Mouse (Mus musculus) stomach, embryonic 16.5 days (tissue): ENCODE data around the gene Slc9a1. TPM values are rescaled to one million over a fixed set of nuclear protein-coding genes. Genes with fewer than 3 reads are reported as not detected.
A peak's percentile ranks its signal among the peaks of the same experiment; 100 is the strongest.

Source experiments
- ATAC-seq: fragments of 200-750 bp; cut with Nextera tagmentation; 2 replicates; pipeline ENCODE4 v1.8.0; 2017; ENCODE audit warnings: moderate number of reproducible peaks, moderate TSS enrichment; ENCODE audit not compliant: insufficient read depth, low FRiP score
- H3K27ac ChIP-seq: fragments of 300-500 bp; sonication (generic); 2 replicates; pipeline ENCODE4 v1.5.1; 2014; ENCODE audit warnings: low read length
- H3K27me3 ChIP-seq: fragments of 300-500 bp; sonication (generic); 2 replicates; pipeline ENCODE4 v1.6.1; 2014; ENCODE audit warnings: low read length, control low read depth, mixed read lengths; ENCODE audit not compliant: control insufficient read depth, insufficient read depth
- H3K36me3 ChIP-seq: fragments of 300-500 bp; sonication (generic); 2 replicates; pipeline ENCODE4 v1.6.1; 2014; ENCODE audit warnings: low read length; ENCODE audit not compliant: control insufficient read depth, insufficient read depth
- H3K4me1 ChIP-seq: fragments of 300-500 bp; sonication (generic); 2 replicates; pipeline ENCODE4 v1.6.1; 2014; ENCODE audit warnings: low read length, control low read depth, mixed read lengths; ENCODE audit not compliant: control insufficient read depth, insufficient read depth
- H3K4me2 ChIP-seq: fragments of 300-500 bp; sonication (generic); 2 replicates; pipeline ENCODE4 v1.6.1; 2014; ENCODE audit warnings: low read depth, low read length, mixed read lengths
- H3K4me3 ChIP-seq: fragments of 300-500 bp; sonication (generic); replicated peaks from 2 replicates; pipeline ENCODE4 v1.5.1; 2014; ENCODE audit warnings: mild to moderate bottlenecking, low read length
- H3K9ac ChIP-seq: fragments of 300-500 bp; sonication (generic); 2 replicates; pipeline ENCODE4 v1.6.1; 2014; ENCODE audit warnings: low read length
- H3K9me3 ChIP-seq: fragments of 300-500 bp; sonication (generic); replicated peaks from 2 replicates; pipeline ENCODE4 v1.6.1; 2016; ENCODE audit warnings: low read length, control low read depth; ENCODE audit not compliant: control insufficient read depth
- WGBS: fragments of 180-500 bp; shearing (Covaris S2); extraction: QIAGEN DNeasy Blood & Tissue Kit; methylation state at CpG from one replicate; pipeline ENCODE4 v1.1.7; 2014; 5-methylcytosine and 5-hydroxymethylcytosine counted together
- polyA plus RNA-seq: library from polyadenylated mRNA; unstranded; fragments of >200 nt; fragmentation: Nextera tagmentation; extraction: Ambion mirVana; gene quantifications from 2 replicates; pipeline ENCODE4 v1.2.1, GENCODE M21; 2015

The Slc9a1 gene
- polyA plus RNA-seq, 1 experiment from 2014 or later: 10.1 TPM

- peak overlapping the region; percentile 82 for H3K27ac ChIP-seq
- no peak overlapping the region for H3K4me2 ChIP-seq
- H3K27me3 ChIP-seq: no peaks in the 10 kb centered on the region
- H3K4me1 ChIP-seq: peaks cover 65% of the 10 kb centered on the region
- peak; percentile 38; the same call in 1 of the 2 replicates for ATAC-seq
- H3K36me3 ChIP-seq: no peaks in the 10 kb centered on the region
- WGBS: 69% methylated on average over 4 of the region's 4 CpGs
- no peaks in the 10 kb centered on the region for H3K9me3 ChIP-seq
- H3K4me3 ChIP-seq: no peak overlapping the region
- H3K9ac ChIP-seq: peak overlapping the region; percentile 51; the same call in 1 of the 2 replicates
Measured at GRCm38 (mm10) chr4:133394981-133395573, 25.6 kb downstream of the Slc9a1 start.

DNA sequence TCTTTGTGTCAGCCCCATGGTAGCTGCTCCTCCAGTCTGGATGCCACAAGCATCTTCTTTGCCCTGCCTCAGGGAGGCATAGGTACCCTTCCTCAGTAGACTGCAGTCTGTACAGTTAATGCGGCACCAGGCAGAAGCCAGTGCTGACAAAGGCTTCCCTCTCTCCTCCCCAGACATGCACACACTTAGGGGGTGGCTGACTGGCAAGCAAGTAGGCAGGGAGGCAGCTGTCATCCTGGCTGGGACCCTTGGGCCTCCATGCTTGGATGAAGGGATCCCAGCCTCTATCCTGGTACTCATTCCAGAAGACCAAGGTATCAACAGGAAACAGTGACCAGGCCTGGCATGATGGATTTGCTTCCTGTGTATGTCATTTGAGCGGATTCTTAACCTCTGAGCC, 26.6 kb downstream of the Slc9a1 start:
- Histone ChIP-seq H3K27me3 (no peaks in the 10 kb centered on the region), H3K9me3 (no peaks in the 10 kb centered on the region), H3K9ac (no peak overlapping the region), H3K4me2 (no peak overlapping the region), H3K4me1 (peaks cover 55% of the 10 kb centered on the region), H3K36me3 (no peaks in the 10 kb centered on the region), H3K4me3 (no peak overlapping the region), H3K27ac (peak overlapping the region; percentile 82; the same call in 1 of the 2 replicates)
- WGBS: 75% methylated on average over 2 of the region's 2 CpGs
- no peak for ATAC-seq

- peaks cover 52% of the 10 kb centered on the region for H3K4me1 ChIP-seq
- no peaks in the 10 kb centered on the region for H3K27me3 ChIP-seq
- 0 out of 2 replicates have a peak overlapping the region, but pooled peaks have one; percentile 14 for H3K9ac ChIP-seq
- H3K4me2 ChIP-seq: no peak overlapping the region
- 50% methylated on average over 5 of the region's 5 CpGs for WGBS
- no peak overlapping the region for H3K27ac ChIP-seq
- no peak overlapping the region for H3K4me3 ChIP-seq
- no peak for ATAC-seq
- no peaks in the 10 kb centered on the region for H3K36me3 ChIP-seq
- no peaks in the 10 kb centered on the region for H3K9me3 ChIP-seq
Measured at GRCm38 (mm10) chr4:133397299-133397698, 27.8 kb downstream of the Slc9a1 start.

- H3K4me3 ChIP-seq: no peak overlapping the region
- H3K36me3 ChIP-seq: no peaks in the 10 kb centered on the region
- WGBS: 80% methylated on average over 8 of the region's 8 CpGs
- no peak overlapping the region for H3K27ac ChIP-seq
- H3K9ac ChIP-seq: no peak overlapping the region
- ATAC-seq: no peak
- no peaks in the 10 kb centered on the region for H3K27me3 ChIP-seq
- peaks cover 52% of the 10 kb centered on the region for H3K4me1 ChIP-seq
- no peaks in the 10 kb centered on the region for H3K9me3 ChIP-seq
- no peak overlapping the region for H3K4me2 ChIP-seq
Measured at GRCm38 (mm10) chr4:133397961-133398360, 28.5 kb downstream of the Slc9a1 start.

- no peak overlapping the region for H3K9ac ChIP-seq
- H3K4me2 ChIP-seq: no peak overlapping the region
- H3K9me3 ChIP-seq: no peaks in the 10 kb centered on the region
- no peaks in the 10 kb centered on the region for H3K36me3 ChIP-seq
- peaks cover 52% of the 10 kb centered on the region for H3K4me1 ChIP-seq
- 77% methylated on average over 5 of the region's 5 CpGs for WGBS
- no peaks in the 10 kb centered on the region for H3K27me3 ChIP-seq
- no peak overlapping the region for H3K4me3 ChIP-seq
- H3K27ac ChIP-seq: no peak overlapping the region
- no peak for ATAC-seq
Measured at GRCm38 (mm10) chr4:133398619-133399018, 29.1 kb downstream of the Slc9a1 start.

DNA sequence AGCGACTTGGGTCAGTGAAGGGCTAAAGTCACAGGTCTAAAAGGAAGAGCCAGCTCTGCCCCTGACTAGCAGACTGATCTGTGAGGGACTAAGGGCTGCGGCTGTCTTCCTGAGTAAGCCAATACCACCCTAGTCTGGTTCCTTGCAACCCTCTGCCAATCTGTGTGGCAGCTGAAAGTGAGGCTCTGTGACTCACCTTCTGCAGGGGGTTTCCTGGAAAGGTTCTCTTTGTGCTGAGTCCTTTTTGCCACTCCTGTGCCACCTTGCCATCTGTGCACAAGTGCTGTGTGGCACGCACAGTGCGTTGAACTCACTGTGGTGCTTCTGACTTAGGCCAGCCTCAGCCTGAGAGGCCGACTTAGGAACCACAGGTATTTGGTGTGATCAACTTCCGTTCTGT, 30.0 kb downstream of the Slc9a1 start:
- H3K27me3 ChIP-seq: no peaks in the 10 kb centered on the region
- no peaks in the 10 kb centered on the region for H3K36me3 ChIP-seq
- H3K27ac ChIP-seq: peak overlapping the region; percentile 12; the same call in 1 of the 2 replicates
- H3K4me2 ChIP-seq: no peak overlapping the region
- no peak overlapping the region for H3K4me3 ChIP-seq
- WGBS: 75% methylated on average over 6 of the region's 6 CpGs
- no peaks in the 10 kb centered on the region for H3K9me3 ChIP-seq
- no peak for ATAC-seq
- H3K4me1 ChIP-seq: peaks cover 49% of the 10 kb centered on the region
- H3K9ac ChIP-seq: no peak overlapping the region

DNA sequence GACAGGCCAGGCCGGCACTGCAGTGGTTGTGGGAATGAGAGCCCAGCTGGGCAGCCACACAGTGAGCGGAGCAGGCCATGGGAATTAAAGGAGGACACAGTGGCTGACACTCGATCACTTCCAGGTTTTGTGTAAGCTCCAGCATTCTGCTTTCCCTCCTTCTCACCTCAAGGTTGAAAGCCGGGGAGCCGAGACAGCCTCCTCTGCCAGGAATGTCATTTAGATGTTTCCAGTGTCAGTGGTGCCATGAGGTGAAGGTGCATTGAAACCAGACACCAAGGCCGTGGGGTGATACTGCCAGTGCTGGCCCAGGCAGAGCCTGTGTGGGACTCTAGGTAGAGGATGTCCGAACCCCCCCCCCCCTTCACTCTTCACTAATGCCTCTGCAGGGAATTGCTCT, 30.6 kb downstream of the Slc9a1 start:
- ATAC-seq: no peak
- Histone ChIP-seq H3K4me2 (no peak overlapping the region), H3K9ac (0 out of 2 replicates have a peak overlapping the region, but pooled peaks have one; percentile 29), H3K36me3 (no peaks in the 10 kb centered on the region), H3K4me1 (peaks cover 43% of the 10 kb centered on the region), H3K27me3 (no peaks in the 10 kb centered on the region), H3K4me3 (no peak overlapping the region), H3K9me3 (no peaks in the 10 kb centered on the region), H3K27ac (no peak overlapping the region)
- 55% methylated on average over 7 of the region's 7 CpGs for WGBS

- no peak for ATAC-seq
- Histone ChIP-seq H3K4me3 (no peak overlapping the region), H3K4me1 (peaks cover 42% of the 10 kb centered on the region), H3K27me3 (no peaks in the 10 kb centered on the region), H3K4me2 (no peak overlapping the region), H3K9me3 (no peaks in the 10 kb centered on the region), H3K27ac (peak overlapping the region; percentile 34; the same call in 1 of the 2 replicates), H3K36me3 (no peaks in the 10 kb centered on the region), H3K9ac (peak overlapping the region; percentile 40; the same call in 1 of the 2 replicates)
- WGBS: 36% methylated on average over 13 of the region's 13 CpGs
Measured at GRCm38 (mm10) chr4:133402011-133402410, 32.5 kb downstream of the Slc9a1 start.

DNA sequence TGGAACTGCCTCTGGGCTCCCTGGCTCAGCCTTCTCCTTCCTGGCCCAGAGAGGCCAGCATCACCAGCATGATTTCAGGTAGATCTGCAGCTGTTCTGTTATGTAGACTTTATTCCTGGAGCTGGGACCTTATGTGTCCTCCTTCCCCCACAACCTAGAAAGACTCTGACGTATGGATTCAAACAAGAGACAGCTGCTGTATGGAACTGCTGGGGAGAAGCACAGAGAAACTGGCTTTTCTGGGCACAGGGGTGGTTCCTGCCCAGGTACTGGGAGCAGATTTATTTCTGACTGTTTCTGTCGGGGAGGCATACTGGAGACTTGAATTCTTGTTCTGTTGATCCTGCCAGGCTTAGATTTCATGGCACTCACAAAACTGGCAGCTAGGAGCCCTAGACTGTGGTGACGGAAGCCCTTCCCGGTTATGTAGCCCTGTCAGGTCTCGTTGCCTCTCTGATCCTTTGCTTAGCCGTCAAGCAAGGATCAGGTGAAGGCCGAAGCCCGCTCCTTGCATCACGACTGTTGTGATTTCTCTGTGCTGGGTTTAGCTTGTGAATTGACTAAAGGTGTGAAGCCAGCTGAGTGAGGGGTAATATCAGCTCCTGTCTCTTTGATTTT, 34.2 kb downstream of the Slc9a1 start:
- Histone ChIP-seq H3K9ac (no peak overlapping the region), H3K4me1 (peaks cover 47% of the 10 kb centered on the region), H3K27ac (no peak overlapping the region), H3K27me3 (no peaks in the 10 kb centered on the region), H3K9me3 (no peaks in the 10 kb centered on the region), H3K4me2 (no peak overlapping the region), H3K4me3 (no peak overlapping the region), H3K36me3 (no peaks in the 10 kb centered on the region)
- 85% methylated on average over 9 of the region's 9 CpGs for WGBS
- ATAC-seq: no peak
